Mouse (Mus musculus) frontal cortex, postnatal 25 days (tissue): Measurements from ENCODE around the gene Tssk6.
A peak's percentile ranks its signal among the peaks of the same experiment; 100 is the strongest.

ENCODE experiments used
- DNase-seq, 2 experiments: peaks; one replicate each; pipeline ENCODE4 v3.0.0; 2022; ENCODE audit warnings: low spot score in 2 of 2

Gene Tssk6

GRCm38 (mm10) chr8:69902163-69903062 lies at the start of gene Tssk6, which contains the start of the genes Ndufa13 and Yjefn3:
TSS of gene Tssk6 (plus strand) at chr8:69902184.
TSS of gene Ndufa13 (minus strand) at chr8:69902558.
TSS of gene Yjefn3 (minus strand) at chr8:69902712.
- DNase-seq = no peak

DNA sequence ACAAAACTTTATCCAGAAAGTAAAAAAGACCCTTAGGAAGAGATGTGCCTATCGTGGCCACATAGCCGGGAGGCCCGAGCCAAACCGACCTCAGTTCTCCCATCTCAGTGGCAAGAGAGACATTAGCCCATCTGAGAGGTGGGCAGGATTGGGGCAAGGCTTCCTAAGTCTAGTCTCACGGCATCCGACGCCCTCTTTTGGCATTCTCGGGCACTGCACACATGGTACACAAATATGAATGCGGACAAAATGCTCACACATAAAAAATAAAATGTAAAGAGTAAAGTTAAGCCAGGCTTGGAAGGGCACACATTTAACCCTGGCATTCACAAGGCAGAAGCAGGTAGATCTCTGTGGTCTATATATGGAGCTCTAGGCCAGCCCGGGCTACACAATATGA lies 48.1 kb upstream of the Tssk6 start:
- DNase-seq = no peak

- DNase-seq = no peak
Observed at GRCm38 (mm10) chr8:69860807-69861206, 41.2 kb upstream of the Tssk6 start.

DNA sequence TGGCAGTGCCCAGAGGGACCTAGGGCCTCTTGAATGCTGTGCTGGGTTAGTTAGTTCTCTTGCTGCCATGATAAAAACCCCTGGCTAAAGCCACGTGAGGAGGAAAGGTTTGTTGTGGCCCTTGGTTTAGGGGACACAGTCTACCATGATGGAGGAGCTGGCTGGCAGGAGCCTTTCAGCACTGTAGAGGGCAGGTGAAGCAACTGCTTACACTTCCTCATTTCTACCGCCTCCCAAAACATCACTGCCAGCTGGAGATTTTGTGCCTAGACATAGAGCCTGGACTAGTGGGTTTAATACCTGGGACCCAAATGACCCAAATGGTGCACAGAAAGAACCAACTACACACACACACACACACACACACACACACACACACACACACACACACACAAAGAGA lies 40.7 kb upstream of the Tssk6 start:
- no peak for DNase-seq

- no peak for DNase-seq
Observed at GRCm38 (mm10) chr8:69863387-69864020, 38.5 kb upstream of the Tssk6 start.

DNA sequence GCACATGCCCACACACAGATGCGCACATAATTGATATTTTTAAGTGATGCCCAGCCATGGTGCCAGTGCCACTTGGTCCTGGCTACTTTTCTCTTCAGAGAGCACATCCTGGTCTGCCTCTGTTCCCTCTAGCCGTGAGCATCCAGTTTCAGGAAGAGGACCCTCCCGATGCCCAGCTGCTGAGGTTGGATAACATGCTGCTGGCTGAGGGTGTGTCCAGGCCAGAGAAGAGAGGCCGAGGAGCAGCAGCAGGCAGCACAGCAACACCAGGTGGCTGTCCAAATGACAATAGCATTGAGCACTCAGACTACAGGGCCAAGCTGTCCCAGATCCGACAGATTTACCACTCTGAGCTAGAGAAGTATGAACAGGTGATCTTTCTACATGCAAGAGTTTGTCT lies 37.8 kb upstream of the Tssk6 start:
- no peak for DNase-seq

- no peak for DNase-seq
Observed at GRCm38 (mm10) chr8:69867696-69868326, 34.2 kb upstream of the Tssk6 start.

DNA sequence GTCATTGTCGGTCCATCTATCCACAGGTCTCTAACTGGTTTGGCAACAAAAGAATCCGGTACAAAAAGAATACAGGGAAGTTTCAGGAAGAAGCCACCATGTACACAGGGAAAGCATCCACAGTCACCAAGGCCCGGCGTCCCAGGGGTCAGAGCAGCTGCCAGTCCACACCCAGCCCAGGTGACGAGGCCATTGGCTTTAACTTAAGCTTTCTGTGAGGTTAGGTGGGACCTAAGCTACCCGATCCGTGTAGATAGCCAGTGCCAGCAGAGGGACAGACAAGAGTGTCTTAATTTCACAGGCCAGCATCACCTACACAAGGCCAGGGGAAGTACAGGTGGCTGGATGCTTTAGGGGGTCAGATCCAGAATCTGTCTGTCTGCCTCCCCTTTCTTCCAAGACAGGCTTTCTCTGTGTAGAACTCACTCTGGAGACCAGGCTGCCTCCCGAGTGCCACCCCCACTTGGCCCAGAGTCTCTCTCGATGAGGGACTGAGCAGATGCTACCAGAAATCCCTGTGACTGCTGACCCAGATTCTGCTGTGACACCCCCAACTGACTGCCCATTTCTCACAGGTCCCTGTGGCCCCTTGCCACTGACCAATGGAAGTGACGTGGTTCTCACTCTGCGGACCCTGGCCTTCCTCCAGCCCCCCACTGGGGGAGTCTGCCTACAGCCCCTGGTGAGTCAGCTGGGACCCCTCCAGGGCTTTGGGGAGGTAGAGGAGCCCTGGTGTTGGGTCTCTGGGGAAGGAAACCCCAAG lies 31.8 kb upstream of the Tssk6 start:
- DNase-seq = no peak

- DNase-seq = no peak
Observed at GRCm38 (mm10) chr8:69870907-69871306, 31.1 kb upstream of the Tssk6 start.

- DNase-seq = peak; percentile 72 to 77
Observed at GRCm38 (mm10) chr8:69874155-69874554, 27.8 kb upstream of the Tssk6 start.

DNA sequence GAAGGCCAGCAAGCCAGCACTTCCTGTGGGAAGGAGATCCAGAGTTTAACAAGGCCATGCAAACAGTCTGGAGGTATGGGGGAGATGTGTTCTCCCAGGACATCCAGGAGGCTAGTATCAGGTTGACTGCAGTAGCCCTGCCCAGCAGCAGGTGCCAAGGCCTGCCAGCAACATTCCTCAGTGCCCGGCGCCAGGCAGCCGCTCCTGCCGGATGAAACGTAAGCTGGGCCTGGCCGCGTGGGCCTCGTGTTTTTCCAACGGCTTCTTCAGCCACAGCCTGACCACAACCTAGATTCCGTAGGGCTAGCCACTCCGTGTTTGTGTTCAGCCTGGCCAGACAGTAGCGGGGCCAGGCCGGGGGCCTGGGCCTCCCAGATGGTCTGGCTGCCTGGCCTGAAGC lies 27.3 kb upstream of the Tssk6 start:
- DNase-seq = no peak

GRCm38 (mm10) chr8:69876097-69876496 lies 25.9 kb upstream of the Tssk6 start:
- DNase-seq = no peak

GRCm38 (mm10) chr8:69876967-69877366 lies 25.0 kb upstream of the Tssk6 start:
- no peak for DNase-seq

- DNase-seq = no peak
Observed at GRCm38 (mm10) chr8:69877396-69877795, 24.6 kb upstream of the Tssk6 start.

DNA sequence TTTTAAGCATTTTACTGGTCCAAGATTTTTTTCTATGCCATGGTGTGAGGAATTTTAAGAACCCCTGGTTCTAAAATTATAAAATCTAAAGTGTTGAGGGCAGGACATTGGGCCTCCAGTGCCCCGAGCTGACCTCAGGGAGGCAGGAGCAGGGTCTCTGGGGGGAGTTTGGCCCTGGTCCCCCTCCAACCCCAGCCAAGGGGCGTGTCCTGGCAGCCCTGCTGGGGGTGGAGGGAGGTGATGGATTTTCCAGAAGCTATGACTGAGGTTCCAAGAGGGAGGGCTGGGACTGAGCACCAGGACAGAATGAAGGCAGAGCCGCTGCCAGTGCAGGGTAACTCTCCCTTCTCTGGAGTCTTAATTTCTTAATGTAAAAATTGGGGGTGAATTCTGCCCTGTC lies 24.0 kb upstream of the Tssk6 start:
- DNase-seq = no peak

DNA sequence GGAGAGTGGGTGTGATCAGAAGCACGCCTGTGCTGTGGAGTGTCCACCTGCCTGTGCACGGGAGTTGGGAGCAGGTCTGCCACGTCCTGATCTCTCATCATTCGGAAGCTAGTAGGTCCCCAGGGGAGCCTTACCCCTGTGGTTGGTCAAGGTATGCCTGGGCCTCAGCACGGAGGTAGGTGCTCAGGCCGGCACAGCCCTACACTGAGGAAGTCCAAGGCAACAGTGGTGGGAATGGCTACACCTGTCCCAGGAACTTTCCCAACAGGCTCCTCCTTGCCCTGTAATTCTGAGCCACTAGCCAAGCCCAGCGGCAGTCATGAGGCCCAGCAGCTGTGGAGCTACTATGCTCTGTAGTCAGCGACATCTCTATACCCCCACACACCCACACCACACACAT lies 22.3 kb upstream of the Tssk6 start:
- DNase-seq = no peak

DNA sequence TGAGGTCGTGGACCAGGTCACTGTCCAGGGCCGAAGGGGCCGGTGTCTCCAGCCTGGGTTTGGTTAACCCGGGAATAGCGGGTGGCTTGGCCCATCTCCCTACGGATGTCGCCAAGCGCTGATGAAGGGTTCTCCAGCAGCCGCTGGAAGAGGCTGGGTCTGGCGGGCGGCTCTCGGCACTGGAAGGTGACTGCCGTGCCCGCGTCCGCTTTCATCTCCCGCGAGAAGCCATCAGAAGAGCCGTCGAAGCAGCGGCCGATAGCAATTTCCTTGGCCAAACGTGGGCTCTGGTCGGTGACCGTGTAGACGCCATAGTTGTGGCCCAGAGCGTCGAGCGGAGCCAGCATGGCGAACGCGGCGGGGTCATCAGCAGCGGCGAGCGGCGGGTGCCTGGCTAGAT lies 21.1 kb upstream of the Tssk6 start:
- no peak for DNase-seq

DNA sequence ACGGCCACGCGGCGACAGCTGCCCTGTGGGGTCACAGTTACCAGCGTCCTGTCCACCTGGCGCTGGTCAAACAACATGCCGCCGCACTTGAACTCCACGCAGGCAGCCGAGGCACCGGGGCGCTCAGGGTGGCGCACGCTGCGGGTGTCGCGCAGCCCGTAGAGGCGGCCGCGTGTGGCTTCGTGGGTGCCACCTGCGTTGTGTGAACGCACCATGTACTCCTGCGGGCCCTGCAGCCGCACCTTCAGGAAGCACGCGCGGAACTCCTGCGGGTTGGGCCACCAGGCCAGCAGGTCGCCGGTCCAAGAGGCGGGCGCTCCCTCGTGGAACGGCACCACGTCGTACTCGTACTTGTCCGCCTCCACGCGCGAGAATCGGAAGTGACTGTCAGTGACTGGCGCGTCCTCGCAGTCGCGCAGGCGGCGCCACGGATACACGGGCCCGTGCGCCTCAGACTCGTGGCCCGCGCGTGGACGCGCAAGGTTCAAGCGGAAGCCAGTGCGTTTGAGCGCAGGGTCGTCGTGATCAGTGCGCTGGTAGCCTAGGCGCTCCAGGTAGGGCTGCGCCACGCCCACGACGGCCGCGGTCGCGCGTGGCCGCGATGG lies 20.6 kb upstream of the Tssk6 start:
- DNase-seq = no peak

DNA sequence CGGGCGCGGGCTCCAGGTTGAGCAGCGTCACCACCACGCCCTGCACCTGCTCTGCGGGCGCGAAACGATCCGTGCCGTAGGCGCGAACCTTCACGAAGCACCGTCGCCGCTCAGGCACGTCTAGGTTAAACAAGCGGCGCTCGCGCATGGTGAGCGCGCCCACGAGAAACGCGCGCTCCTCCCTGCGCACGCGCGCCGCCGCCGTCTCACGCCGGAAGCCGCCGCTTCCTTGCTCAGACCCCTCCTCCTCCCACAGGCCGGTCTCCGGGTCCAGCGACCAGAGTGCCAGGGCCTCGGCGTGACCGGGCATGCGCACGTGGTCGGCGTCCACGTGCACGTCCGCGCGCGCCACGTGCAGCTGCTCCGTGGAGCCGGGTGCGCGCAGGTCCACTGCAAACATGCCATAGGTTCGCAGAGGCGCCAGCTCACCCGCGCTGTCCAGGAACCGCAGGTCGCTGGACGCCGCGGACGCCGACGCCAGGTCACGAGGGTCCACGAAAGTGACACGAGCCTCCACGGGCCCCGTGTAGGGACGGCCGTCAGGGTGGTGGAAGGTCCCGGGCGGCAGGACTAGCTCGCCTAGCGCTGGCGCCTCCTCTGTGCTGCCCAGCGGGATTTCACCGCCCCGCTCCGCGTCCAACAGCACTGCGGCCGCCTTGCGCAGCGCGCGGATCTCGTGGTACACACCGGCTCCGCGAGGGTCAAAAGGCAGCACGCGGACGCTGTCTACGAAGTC lies 19.8 kb upstream of the Tssk6 start:
- no peak for DNase-seq

- DNase-seq = no peak
Observed at GRCm38 (mm10) chr8:69882833-69883600, 19.0 kb upstream of the Tssk6 start.
